Mouse (Mus musculus) embryonic fibroblast, embryonic 13.5 days (primary cell): ENCODE data around the gene Myt1l. TPM values are rescaled to one million over a fixed set of nuclear protein-coding genes. Genes with fewer than 3 reads are reported as not detected.

ENCODE experiments used
- H3K27ac ChIP-seq: 2 replicates; pipeline ENCODE4 v1.5.1; 2012; ENCODE audit warnings: low read length, control low read depth, inconsistent platforms; ENCODE audit not compliant: insufficient read depth
- H3K4me1 ChIP-seq: 2 replicates; pipeline ENCODE4 v1.6.1; 2011; ENCODE audit warnings: low read length; ENCODE audit not compliant: control insufficient read depth, insufficient read depth
- H3K4me3 ChIP-seq: 2 replicates; pipeline ENCODE4 v1.5.1; 2011; ENCODE audit warnings: mild to moderate bottlenecking, control low read depth, low read length; ENCODE audit not compliant: insufficient read depth
- CTCF ChIP-seq: IDR thresholded peaks from 2 replicates; pipeline ENCODE4 v1.5.1; 2011; ENCODE audit warnings: mild to moderate bottlenecking, control low read depth, low read length, moderate library complexity, borderline replicate concordance; ENCODE audit not compliant: insufficient read depth
- POLR2A ChIP-seq: IDR thresholded peaks from 2 replicates; pipeline ENCODE4 v1.6.1; 2011; ENCODE audit warnings: low read depth, mild to moderate bottlenecking, control low read depth, low read length, moderate library complexity
- polyA plus RNA-seq: library from polyadenylated mRNA; stranded (reverse); fragments of >200 nt; gene quantifications from 2 replicates; pipeline ENCODE4 v1.2.4, GENCODE M21; 2011; ENCODE audit warnings: low read depth; ENCODE audit not compliant: missing spikeins, insufficient read length

Gene Myt1l
- polyA plus RNA-seq, 1 experiment: not detected

GRCm38 (mm10) chr12:29921481-29921880, 393.3 kb downstream of the Myt1l start:
- H3K4me3 ChIP-seq: no peak overlapping the region
- peaks cover 4% of the 10 kb centered on the region; the same call in 1 of the 2 replicates for H3K4me1 ChIP-seq
- H3K27ac ChIP-seq: no peak overlapping the region
- no peak for TF ChIP-seq CTCF
- TF ChIP-seq POLR2A: no peak

DNA sequence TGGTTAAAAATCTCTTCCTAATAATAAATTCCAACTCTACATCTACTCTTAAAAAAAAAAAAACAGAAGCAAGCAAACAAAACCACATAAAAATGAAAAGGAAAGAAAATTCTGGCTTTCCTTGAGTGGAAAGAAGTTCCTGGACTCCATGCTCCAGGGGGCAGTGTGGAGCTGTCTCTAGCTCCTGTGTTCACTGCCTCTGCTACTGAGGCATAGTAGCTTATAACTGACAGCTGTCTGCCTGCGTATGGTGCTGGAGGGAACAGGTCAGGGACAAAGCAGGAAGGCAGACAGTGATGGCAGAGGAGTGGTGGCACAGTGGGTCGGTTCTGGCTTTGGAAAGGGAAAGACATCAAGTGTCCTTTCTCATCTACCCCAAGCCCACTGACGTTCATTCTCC, 398.7 kb downstream of the Myt1l start:
- TF ChIP-seq CTCF: peak; percentile 60; the same call in 1 of the 2 replicates
- no peak for TF ChIP-seq POLR2A
- Histone ChIP-seq H3K4me3 (no peak overlapping the region), H3K27ac (no peak overlapping the region), H3K4me1 (no peaks in the 10 kb centered on the region)

- Histone ChIP-seq H3K27ac (no peak overlapping the region), H3K4me3 (no peak overlapping the region), H3K4me1 (peaks cover 13% of the 10 kb centered on the region)
- no peak for TF ChIP-seq POLR2A
- no peak for TF ChIP-seq CTCF
Observed at GRCm38 (mm10) chr12:29930591-29930990, 402.4 kb downstream of the Myt1l start.

- H3K4me3 ChIP-seq: no peak overlapping the region
- TF ChIP-seq POLR2A (no peak), CTCF (no peak)
- H3K27ac ChIP-seq: no peak overlapping the region
- peaks cover 13% of the 10 kb centered on the region for H3K4me1 ChIP-seq
Observed at GRCm38 (mm10) chr12:29932951-29933350, 404.8 kb downstream of the Myt1l start.

DNA sequence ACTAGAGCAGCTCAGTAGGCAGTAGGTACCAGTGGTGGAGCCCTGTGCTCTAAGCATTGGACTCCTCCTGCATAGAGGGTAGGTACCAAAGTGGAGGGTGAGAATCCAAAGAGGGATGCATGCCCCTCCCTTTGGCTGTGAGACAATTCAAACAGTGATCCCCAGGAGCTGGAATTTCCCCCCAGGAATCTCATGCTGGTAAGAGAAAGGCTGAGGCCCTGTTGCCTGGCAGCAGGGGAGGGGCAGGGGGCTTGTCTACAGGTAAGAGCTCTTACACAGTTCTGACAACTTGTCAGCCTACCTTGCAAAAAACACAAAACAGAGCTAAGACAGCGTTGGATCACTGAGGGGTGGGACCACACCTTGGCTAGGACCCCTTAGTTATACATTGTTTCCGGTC, 405.3 kb downstream of the Myt1l start:
- Histone ChIP-seq H3K4me3 (no peak overlapping the region), H3K4me1 (peaks cover 13% of the 10 kb centered on the region), H3K27ac (peak overlapping the region; percentile 78)
- no peak for TF ChIP-seq POLR2A
- no peak for TF ChIP-seq CTCF

GRCm38 (mm10) chr12:29934120-29934581, 406.0 kb downstream of the Myt1l start:
- H3K27ac ChIP-seq: peak overlapping the region; percentile 78
- H3K4me1 ChIP-seq: peaks cover 13% of the 10 kb centered on the region
- TF ChIP-seq CTCF (no peak), POLR2A (no peak)
- H3K4me3 ChIP-seq: no peak overlapping the region

GRCm38 (mm10) chr12:29937308-29937707, 409.1 kb downstream of the Myt1l start, which contains the start of gene Pxdn:
Pxdn (plus strand) TSS chr12:29937608.
- Histone ChIP-seq H3K4me3 (peak within 1 kb of the TSS; percentile 79), H3K27ac (peak within 1 kb of the TSS; percentile 90), H3K4me1 (peaks cover 23% of the 10 kb centered on the region)
- TF ChIP-seq POLR2A: no peak
- TF ChIP-seq CTCF: no peak

GRCm38 (mm10) chr12:29937851-29938375, 409.7 kb downstream of the Myt1l start:
- H3K27ac ChIP-seq: peak overlapping the region; percentile 90
- TF ChIP-seq CTCF (no peak), POLR2A (peak; percentile 92)
- peaks cover 22% of the 10 kb centered on the region for H3K4me1 ChIP-seq
- peak overlapping the region; percentile 79 for H3K4me3 ChIP-seq

DNA sequence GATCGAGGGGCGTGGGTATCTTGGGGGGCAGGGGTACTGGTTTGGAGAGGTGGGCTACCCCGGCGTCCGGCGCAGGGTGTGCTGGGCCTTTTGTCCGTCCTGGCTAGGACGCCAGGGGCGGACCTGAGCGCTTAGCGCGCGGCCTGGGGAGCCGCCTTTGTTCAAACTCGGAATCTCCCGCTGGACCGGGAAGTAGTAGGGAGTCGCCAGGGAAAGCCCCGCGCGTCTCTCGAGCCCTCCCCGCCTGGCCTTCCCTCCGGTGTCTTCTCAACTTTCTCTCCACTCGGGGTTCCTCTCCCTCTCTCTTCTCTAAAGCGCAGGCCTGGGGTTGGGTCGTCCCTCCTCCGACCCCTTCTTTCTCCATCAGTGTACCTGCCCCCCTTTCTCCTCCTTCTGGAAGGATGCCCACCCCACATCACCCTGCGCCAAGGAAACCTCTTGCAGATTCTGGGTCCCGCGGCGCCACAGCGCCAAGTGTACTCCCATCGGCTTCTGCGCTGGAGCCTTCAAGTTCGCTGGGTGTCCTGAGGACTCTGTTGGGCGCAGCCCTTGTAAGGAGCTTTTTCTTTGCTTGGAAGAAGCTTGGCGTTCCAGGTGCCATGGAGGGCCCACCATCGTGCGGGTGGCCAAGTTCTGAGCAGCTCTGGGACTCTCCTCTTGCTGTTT, 410.3 kb downstream of the Myt1l start:
- Histone ChIP-seq H3K4me3 (peak overlapping the region; percentile 79), H3K4me1 (peaks cover 17% of the 10 kb centered on the region; the same call in 1 of the 2 replicates), H3K27ac (peak overlapping the region; percentile 90)
- TF ChIP-seq POLR2A (no peak), CTCF (no peak)

DNA sequence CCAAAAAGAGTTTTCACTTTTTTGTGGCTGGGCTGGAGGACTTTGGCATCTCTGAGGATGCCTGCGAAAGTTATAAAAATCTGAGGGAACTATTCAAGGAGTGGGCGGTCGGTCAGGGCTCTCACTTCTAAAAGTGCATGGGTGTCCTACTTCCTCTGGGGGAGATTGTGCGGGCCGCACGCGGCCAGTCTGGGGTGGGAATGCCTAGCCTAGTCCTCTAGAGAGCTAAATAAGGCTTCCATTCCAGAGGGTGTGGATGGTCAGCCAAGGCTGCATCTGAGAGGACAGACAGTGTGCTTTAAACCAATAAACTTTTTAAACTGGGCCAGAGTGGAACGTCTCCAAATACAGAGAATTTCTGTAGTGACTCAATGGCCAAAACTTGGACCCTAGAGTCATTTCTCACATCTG, 411.1 kb downstream of the Myt1l start:
- Histone ChIP-seq H3K27ac (peak overlapping the region; percentile 90), H3K4me1 (peaks cover 10% of the 10 kb centered on the region; the same call in 1 of the 2 replicates), H3K4me3 (peak overlapping the region; percentile 79)
- TF ChIP-seq POLR2A: peak; percentile 15; the same call in 1 of the 2 replicates
- no peak for TF ChIP-seq CTCF
